Mouse (Mus musculus) adrenal gland, postnatal 14 days (tissue): ENCODE measurements around the gene Siglece. TPM values are rescaled to one million over a fixed set of nuclear protein-coding genes. Genes with fewer than 3 reads are reported as not detected.

Source experiments
- DNase-seq: peaks from one replicate; pipeline ENCODE4 v3.0.0; 2021; ENCODE audit warnings: mixed read lengths
- total RNA-seq: library from RNA; stranded (reverse); gene quantifications from 2 replicates; pipeline ENCODE4 v1.2.3, GENCODE M21; 2021

The Siglece gene
- total RNA-seq, 1 experiment from 2014 or later: 1.4 TPM

- no peak for DNase-seq
Observed at GRCm38 (mm10) chr7:43625794-43626422, 34.1 kb downstream of the Siglece start.

GRCm38 (mm10) chr7:43625065-43625464 is 34.9 kb downstream of the Siglece start:
- DNase-seq: no peak

GRCm38 (mm10) chr7:43623819-43624218 is 36.1 kb downstream of the Siglece start:
- DNase-seq: no peak

- DNase-seq: no peak
Observed at GRCm38 (mm10) chr7:43622927-43623326, 37.0 kb downstream of the Siglece start.

- DNase-seq: no peak
Observed at GRCm38 (mm10) chr7:43613816-43614551, 46.0 kb downstream of the Siglece start.

GRCm38 (mm10) chr7:43608316-43608824 is 51.6 kb downstream of the Siglece start:
- no peak for DNase-seq

GRCm38 (mm10) chr7:43607743-43608287 is 52.1 kb downstream of the Siglece start:
- DNase-seq: no peak

- peak; percentile 85 for DNase-seq
Observed at GRCm38 (mm10) chr7:43606896-43607742, 52.8 kb downstream of the Siglece start, which contains the start of gene Zfp819. Gene Zfp819, plus strand, starts transcription at chr7:43607169.

- DNase-seq: no peak
Observed at GRCm38 (mm10) chr7:43601884-43602283, 58.1 kb downstream of the Siglece start.

Other genes starting within 250 kb of the Siglece start
- gene Lim2, start 232.5 kb downstream of the Siglece start, total RNA-seq: not detected in 2 replicates
- 3.9 TPM in 1 of 2 replicates, not detected in the other for gene Nkg7, start 223.1 kb downstream of the Siglece start, total RNA-seq
- gene Cldnd2, start 219.4 kb downstream of the Siglece start, total RNA-seq: not detected in 2 replicates
- gene Etfb, start 216.1 kb downstream of the Siglece start, total RNA-seq: 1,201 and 1,373 TPM in 2 replicates
- 0.82 TPM in 1 of 2 replicates, not detected in the other for gene Gm45233, start 216.0 kb downstream of the Siglece start, total RNA-seq
- gene Vsig10l, start 197.0 kb downstream of the Siglece start, total RNA-seq: 2.3 and 3.2 TPM in 2 replicates
- gene Iglon5, start 170.1 kb downstream of the Siglece start, total RNA-seq: 1.9 and 2.1 TPM in 2 replicates
- not detected in 2 replicates for gene 4931406B18Rik, start 154.2 kb downstream of the Siglece start, total RNA-seq
- 2.7 and 5.3 TPM in 2 replicates for gene Cd33, start 115.7 kb downstream of the Siglece start, total RNA-seq
- gene Zfp658, start 97.9 kb downstream of the Siglece start, total RNA-seq: 2.2 and 3.2 TPM in 2 replicates
- gene Zfp719, start 80.6 kb downstream of the Siglece start, total RNA-seq: 11.9 and 16.9 TPM in 2 replicates
- not detected in 2 replicates for gene Zfp819, start 53.0 kb downstream of the Siglece start, total RNA-seq
- 0.22 TPM in 1 of 2 replicates, not detected in the other for gene Ceacam18, start 25.5 kb downstream of the Siglece start, total RNA-seq
- gene Ctu1, start 11.9 kb upstream of the Siglece start, total RNA-seq: 9.3 and 10.1 TPM in 2 replicates
- not detected in 2 replicates for gene Klk14, start 30.3 kb upstream of the Siglece start, total RNA-seq
- gene Klk13, start 52.4 kb upstream of the Siglece start, total RNA-seq: not detected in 2 replicates
- not detected in 2 replicates for gene Klk12, start 108.7 kb upstream of the Siglece start, total RNA-seq
- not detected in 2 replicates for gene Klk11, start 114.4 kb upstream of the Siglece start, total RNA-seq
- gene Klk10, start 120.9 kb upstream of the Siglece start, total RNA-seq: 0.26 TPM in 1 of 2 replicates, not detected in the other
- gene Klk9, start 131.7 kb upstream of the Siglece start, total RNA-seq: not detected in 2 replicates
- 5.0 and 7.3 TPM in 2 replicates for gene Klk8, start 137.4 kb upstream of the Siglece start, total RNA-seq
- gene Klk7, start 151.1 kb upstream of the Siglece start, total RNA-seq: not detected in 2 replicates
- gene Klk6, start 164.3 kb upstream of the Siglece start, total RNA-seq: not detected in 2 replicates
- gene Klk5, start 181.8 kb upstream of the Siglece start, total RNA-seq: not detected in 2 replicates
- not detected in 2 replicates for gene Klk4, start 221.0 kb upstream of the Siglece start, total RNA-seq